Mouse (Mus musculus) G1E (cell line): Measurements from ENCODE around the gene Med21. TPM values are rescaled to one million over a fixed set of nuclear protein-coding genes. Genes with fewer than 3 reads are reported as not detected.
A peak's percentile ranks its signal among the peaks of the same experiment; 100 is the strongest.

ENCODE experiments used
- ATAC-seq: 2 replicates; pipeline ENCODE4 v1.8.0; 2016; ENCODE audit warnings: mild to moderate bottlenecking; ENCODE audit not compliant: insufficient number of reproducible peaks, poor library complexity, low FRiP score, severe bottlenecking; ENCODE audit errors: extremely low read depth
- DNase-seq: peaks from one replicate; pipeline ENCODE4 v3.0.0; 2012; ENCODE audit warnings: low spot score
- H3K27me3 ChIP-seq: 2 replicates; pipeline ENCODE4 v1.6.1; 2012; ENCODE audit warnings: mild to moderate bottlenecking, low read length, inconsistent platforms; ENCODE audit not compliant: insufficient read depth
- H3K36me3 ChIP-seq: replicated peaks from 2 replicates; pipeline ENCODE3; 2012; ENCODE audit warnings: mild to moderate bottlenecking, inconsistent platforms
- H3K4me1 ChIP-seq: 2 replicates; pipeline ENCODE4 v1.6.1; 2012; ENCODE audit warnings: low read depth, low read length, inconsistent platforms, mixed read lengths; ENCODE audit not compliant: insufficient read depth
- H3K4me3 ChIP-seq: 2 replicates; pipeline ENCODE4 v1.5.1; 2012; ENCODE audit warnings: low read depth, mild to moderate bottlenecking, inconsistent platforms, low read length, moderate library complexity, mixed read lengths
- H3K9me3 ChIP-seq: replicated peaks from 2 replicates; pipeline ENCODE4 v1.6.1; 2012; ENCODE audit warnings: inconsistent platforms
- CTCF ChIP-seq: IDR thresholded peaks from 2 replicates; pipeline ENCODE4 v1.5.1; 2012; ENCODE audit warnings: low read depth, low read length, inconsistent platforms, mixed read lengths
- GATA1 ChIP-seq: IDR thresholded peaks from 2 replicates; pipeline ENCODE4 v1.6.1; 2012; ENCODE audit warnings: borderline replicate concordance, low read length, inconsistent platforms, mixed read lengths
- GATA2 ChIP-seq: IDR thresholded peaks from 2 replicates; pipeline ENCODE4 v1.6.1; 2012; ENCODE audit warnings: low read depth, low read length, inconsistent platforms, borderline replicate concordance
- POLR2AphosphoS5 ChIP-seq: IDR thresholded peaks from 2 replicates; pipeline ENCODE4 v1.6.1; 2012; ENCODE audit warnings: low read depth, low read length, inconsistent platforms; ENCODE audit not compliant: insufficient replicate concordance
- TAL1 ChIP-seq: conservative IDR thresholded peaks from 2 replicates; pipeline ENCODE4 v1.6.1; 2012; ENCODE audit warnings: low read depth, low read length, inconsistent platforms, mixed read lengths
- polyA plus RNA-seq: library from polyadenylated mRNA; stranded (reverse); fragments of >175 nt; gene quantifications from 2 replicates; pipeline ENCODE4 v1.2.3, GENCODE M21; 2012
- total RNA-seq, 2 experiments: library from RNA; stranded (forward) in 1 of 2; stranded (reverse) in 1 of 2; fragments of 200-1000 nt in 1 of 2; fragments of >200 nt in 1 of 2; fragmentation: Nextera tagmentation in 1 of 2; gene quantifications; 2 replicates each; pipeline ENCODE4 v1.2.3; 2014 to 2017

Med21 gene
- total and polyA plus RNA-seq, 3 experiments = 5.7 to 99.1 (median 65.7) TPM

GRCm38 (mm10) chr6:146685781-146686308, 43.5 kb downstream of the Med21 start:
- H3K27me3 ChIP-seq = peaks cover 11% of the 10 kb centered on the region
- no peak for TF ChIP-seq POLR2AphosphoS5
- TF ChIP-seq TAL1 = no peak
- no peak for TF ChIP-seq GATA2
- no peak for TF ChIP-seq GATA1
- 0 out of 2 replicates have a peak, but pooled peaks have one; percentile 12 for TF ChIP-seq CTCF
- H3K9me3 ChIP-seq = no peaks in the 10 kb centered on the region
- peaks cover 29% of the 10 kb centered on the region for H3K4me1 ChIP-seq
- DNase-seq (no peak), ATAC-seq (no peak)
- H3K4me3 ChIP-seq = no peak overlapping the region
- no peaks in the 10 kb centered on the region for H3K36me3 ChIP-seq

- DNase-seq (peak; percentile 15), ATAC-seq (peak; percentile 85)
- Histone ChIP-seq H3K9me3 (no peaks in the 10 kb centered on the region), H3K27me3 (peaks cover 11% of the 10 kb centered on the region), H3K4me1 (peaks cover 29% of the 10 kb centered on the region), H3K36me3 (no peaks in the 10 kb centered on the region), H3K4me3 (peak overlapping the region; percentile 57; the same call in 1 of the 2 replicates)
- no peak for TF ChIP-seq CTCF
- no peak for TF ChIP-seq TAL1
- TF ChIP-seq GATA1 = no peak
- TF ChIP-seq POLR2AphosphoS5 = no peak
- TF ChIP-seq GATA2 = no peak
These were observed 44.3 kb downstream of the Med21 start for GRCm38 (mm10) chr6:146686463-146687196.

DNA sequence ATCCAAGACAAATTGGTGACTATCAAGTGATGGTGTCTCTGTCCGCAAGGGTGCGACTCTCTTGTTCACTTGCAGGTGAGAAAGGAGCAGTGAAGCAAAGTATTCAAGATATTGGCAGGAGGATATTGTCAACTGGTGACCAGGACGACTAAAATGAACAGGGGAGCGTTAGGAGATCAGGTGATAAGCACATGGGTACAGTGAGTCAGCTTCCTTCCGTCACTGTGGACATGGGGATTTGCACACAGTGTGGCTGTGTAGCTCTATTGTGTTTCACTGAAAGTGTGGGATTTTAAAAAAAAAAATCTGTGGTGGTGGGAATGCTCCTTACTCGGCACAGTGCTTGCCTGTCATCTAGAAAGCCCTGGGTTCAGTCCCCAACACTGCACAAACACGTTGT, 45.7 kb downstream of the Med21 start:
- TF ChIP-seq GATA1 (no peak), GATA2 (peak; percentile 10; the same call in 1 of the 2 replicates)
- no peak for ATAC-seq
- DNase-seq = no peak

GRCm38 (mm10) chr6:146688861-146689260, 46.5 kb downstream of the Med21 start:
- ATAC-seq (no peak), DNase-seq (no peak)
- no peaks in the 10 kb centered on the region for H3K36me3 ChIP-seq
- no peaks in the 10 kb centered on the region for H3K9me3 ChIP-seq
- H3K4me3 ChIP-seq = no peak overlapping the region
- H3K27me3 ChIP-seq = peaks cover 5% of the 10 kb centered on the region; the same call in 1 of the 2 replicates
- peaks cover 28% of the 10 kb centered on the region for H3K4me1 ChIP-seq
- TF ChIP-seq TAL1 = no peak
- no peak for TF ChIP-seq CTCF
- no peak for TF ChIP-seq POLR2AphosphoS5
- no peak for TF ChIP-seq GATA1
- TF ChIP-seq GATA2 = no peak

More for the DNA sequence above, 45.7 kb downstream of the Med21 start:
- Histone ChIP-seq H3K36me3 (no peaks in the 10 kb centered on the region), H3K4me1 (peaks cover 29% of the 10 kb centered on the region), H3K9me3 (no peaks in the 10 kb centered on the region), H3K27me3 (peaks cover 8% of the 10 kb centered on the region), H3K4me3 (no peak overlapping the region)

GRCm38 (mm10) chr6:146697767-146698166, 55.4 kb downstream of the Med21 start:
- ATAC-seq = no peak
- no peaks in the 10 kb centered on the region for H3K36me3 ChIP-seq
- H3K27me3 ChIP-seq = peaks cover 7% of the 10 kb centered on the region
- no peak for DNase-seq
- TF ChIP-seq GATA1 = no peak
- no peak for TF ChIP-seq GATA2
- no peak for TF ChIP-seq POLR2AphosphoS5
- no peak for TF ChIP-seq CTCF
- no peak for TF ChIP-seq TAL1
- H3K4me1 ChIP-seq = no peaks in the 10 kb centered on the region
- no peak overlapping the region for H3K4me3 ChIP-seq
- no peaks in the 10 kb centered on the region for H3K9me3 ChIP-seq

- ATAC-seq = no peak
- Histone ChIP-seq H3K36me3 (no peaks in the 10 kb centered on the region), H3K9me3 (no peaks in the 10 kb centered on the region), H3K27me3 (peaks cover 7% of the 10 kb centered on the region), H3K4me3 (no peak overlapping the region), H3K4me1 (no peaks in the 10 kb centered on the region)
- no peak for DNase-seq
- TF ChIP-seq CTCF = no peak
These were observed 56.0 kb downstream of the Med21 start for GRCm38 (mm10) chr6:146698376-146698775.

Other genes with a start within 250 kb of the Med21 start
- 37.6 and 42.5 TPM in 2 replicates for gene Itpr2, start 140.3 kb upstream of the Med21 start, total RNA-seq (2014; fragmentation: Nextera tagmentation)
- 44.1 and 46.0 TPM in 2 replicates for gene Itpr2, start 140.3 kb upstream of the Med21 start, total RNA-seq (2017)
- 2.3 and 2.6 TPM in 2 replicates for gene Itpr2, start 140.3 kb upstream of the Med21 start, polyA plus RNA-seq
- gene Fgfr1op2, start 65.3 kb upstream of the Med21 start, total RNA-seq (2014; fragmentation: Nextera tagmentation) = 175 and 189 TPM in 2 replicates
- 113 and 130 TPM in 2 replicates for gene Fgfr1op2, start 65.3 kb upstream of the Med21 start, total RNA-seq (2017)
- gene Fgfr1op2, start 65.3 kb upstream of the Med21 start, polyA plus RNA-seq = 70.6 and 75.0 TPM in 2 replicates
- gene Ints13, start 64.7 kb upstream of the Med21 start, total RNA-seq (2014; fragmentation: Nextera tagmentation) = 69.5 and 117 TPM in 2 replicates
- gene Ints13, start 64.7 kb upstream of the Med21 start, total RNA-seq (2017) = 122 and 137 TPM in 2 replicates
- 16.4 and 24.4 TPM in 2 replicates for gene Ints13, start 64.7 kb upstream of the Med21 start, polyA plus RNA-seq
- gene Tm7sf3, start 277 bp downstream of the Med21 start, total RNA-seq (2014; fragmentation: Nextera tagmentation) = 27.8 and 31.4 TPM in 2 replicates
- 25.0 and 26.6 TPM in 2 replicates for gene Tm7sf3, start 277 bp downstream of the Med21 start, total RNA-seq (2017)
- 17.5 and 24.7 TPM in 2 replicates for gene Tm7sf3, start 277 bp downstream of the Med21 start, polyA plus RNA-seq
- gene Stk38l, start 82.4 kb downstream of the Med21 start, total RNA-seq (2014; fragmentation: Nextera tagmentation) = 4.4 and 9.4 TPM in 2 replicates
- gene Stk38l, start 82.4 kb downstream of the Med21 start, total RNA-seq (2017) = 4.2 and 4.3 TPM in 2 replicates
- 0.51 and 0.67 TPM in 2 replicates for gene Stk38l, start 82.4 kb downstream of the Med21 start, polyA plus RNA-seq
- gene Arntl2, start 153.5 kb downstream of the Med21 start, total RNA-seq (2014; fragmentation: Nextera tagmentation) = not detected in 2 replicates
- not detected in 2 replicates for gene Arntl2, start 153.5 kb downstream of the Med21 start, total RNA-seq (2017)
- gene Arntl2, start 153.5 kb downstream of the Med21 start, polyA plus RNA-seq = not detected in 2 replicates
- not detected in 2 replicates for gene Smco2, start 207.6 kb downstream of the Med21 start, total RNA-seq (2014; fragmentation: Nextera tagmentation)
- gene Smco2, start 207.6 kb downstream of the Med21 start, total RNA-seq (2017) = 0.60 TPM in 1 of 2 replicates, not detected in the other
- not detected in 2 replicates for gene Smco2, start 207.6 kb downstream of the Med21 start, polyA plus RNA-seq
- gene Ppfibp1, start 245.9 kb downstream of the Med21 start, total RNA-seq (2014; fragmentation: Nextera tagmentation) = 3.1 and 3.3 TPM in 2 replicates
- 8.3 and 8.6 TPM in 2 replicates for gene Ppfibp1, start 245.9 kb downstream of the Med21 start, total RNA-seq (2017)
- 0.32 and 1.1 TPM in 2 replicates for gene Ppfibp1, start 245.9 kb downstream of the Med21 start, polyA plus RNA-seq